8 mouse cellular contexts compared by ENCODE assay signal in the genomic region with DNA sequence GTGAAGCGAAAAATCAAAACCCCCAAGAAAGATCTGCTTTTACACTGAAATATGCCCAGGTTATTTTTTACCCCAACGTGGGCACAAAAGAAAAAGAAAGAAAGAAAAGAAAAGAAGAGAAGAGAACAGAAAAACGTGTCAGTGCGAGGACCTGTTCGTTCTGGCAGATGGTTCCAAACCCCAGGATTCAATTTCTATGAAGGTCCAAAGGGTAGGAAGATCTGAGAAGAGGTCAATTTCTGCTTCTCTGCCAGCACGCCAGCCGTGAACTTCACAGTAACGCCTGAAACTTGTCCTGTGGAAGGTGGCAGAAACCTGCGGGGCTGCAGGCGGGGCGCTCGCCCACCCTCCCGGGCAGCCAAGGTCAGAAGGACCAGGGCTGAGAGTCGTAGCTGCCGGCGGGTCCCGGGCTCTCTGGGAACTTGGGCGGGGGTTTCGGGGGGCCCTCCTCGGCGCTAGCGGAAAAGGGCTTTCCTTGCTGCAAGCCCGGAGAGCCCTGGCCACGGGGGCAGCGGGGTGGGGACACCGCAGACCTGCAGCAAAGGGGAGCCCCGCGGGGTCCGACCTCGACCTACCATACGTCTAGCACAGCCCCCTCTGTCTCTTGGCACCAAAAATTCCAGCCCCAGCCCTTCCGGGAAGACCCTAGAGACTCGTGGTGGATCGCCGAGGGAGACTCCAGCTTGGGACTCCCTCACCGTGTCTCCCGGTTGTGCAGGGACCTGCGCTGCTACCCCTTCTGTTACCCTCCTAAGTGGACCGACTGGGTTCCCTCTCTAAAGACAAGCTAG. TPM values are rescaled to one million over a fixed set of nuclear protein-coding genes. Genes with fewer than 3 reads are reported as not detected.
DNase-seq lines count a peak whose midpoint lies in the region; ATAC-seq and TF ChIP-seq lines count a peak whose summit lies in the region.

No protein-coding gene starts in this region.

- ATAC-seq in CD4-positive, CD25-positive, alpha-beta regulatory T cell, adult 4 months = peak; percentile 27
- ATAC-seq in limb, embryonic 12.5 days (ENCODE audit: insufficient number of reproducible peaks, insufficient read depth, low FRiP score, low TSS enrichment, low read depth) = peak; percentile 7; the same call in 1 of the 2 replicates
- ATAC-seq in midbrain, postnatal 0 days (ENCODE audit: low FRiP score) = no peak
- no peak; the same call in 1 of the 2 replicates for ATAC-seq in frontal cortex, adult (ENCODE audit: low TSS enrichment)

- WGBS in heart, embryonic 10.5 days = 16% methylated on average over 39 of the region's 39 CpGs
- WGBS in hindbrain, embryonic 10.5 days = 24% methylated on average over 38 of the region's 39 CpGs
- WGBS in limb, embryonic 12.5 days = 21% methylated on average over 39 of the region's 39 CpGs
- 19% methylated on average over 34 of the region's 39 CpGs for WGBS in midbrain, postnatal 0 days

- peak; percentile 79 for DNase-seq in heart, embryonic 10.5 days (ENCODE audit: low spot score)
- DNase-seq in heart, adult 18-20 months = no peak
- DNase-seq in hindbrain, embryonic 10.5 days (ENCODE audit: low spot score) = peak; percentile 36
- DNase-seq in midbrain, postnatal 0 days (ENCODE audit: low spot score) = peak; percentile 5

- peak overlapping the region; percentile 67 for H3K4me3 ChIP-seq in heart, embryonic 10.5 days
- H3K4me3 ChIP-seq in brown adipose tissue, adult 24 weeks (ENCODE audit: insufficient read depth, low read depth, low read length) = peak overlapping the region; percentile 96
- H3K4me3 ChIP-seq in hindbrain, embryonic 10.5 days = peak overlapping the region; percentile 65
- H3K4me3 ChIP-seq in limb, embryonic 12.5 days (replicated peaks) = peak overlapping the region; percentile 55
- H3K4me3 ChIP-seq in midbrain, postnatal 0 days (ENCODE audit: low read depth, low read length) = peak overlapping the region; percentile 60

- H3K27ac ChIP-seq in heart, embryonic 10.5 days = peak overlapping the region; percentile 84
- H3K27ac ChIP-seq in brown adipose tissue, adult 24 weeks (replicated peaks; ENCODE audit: low read depth, low read length) = peak overlapping the region; percentile 42; the same call in 1 of the 2 replicates
- H3K27ac ChIP-seq in hindbrain, embryonic 10.5 days = peak overlapping the region; percentile 87
- peak overlapping the region; percentile 67 for H3K27ac ChIP-seq in limb, embryonic 12.5 days
- H3K27ac ChIP-seq in midbrain, postnatal 0 days (ENCODE audit: low read depth, low read length) = peak overlapping the region; percentile 78

- H3K4me2 ChIP-seq in limb, embryonic 12.5 days = peak overlapping the region; percentile 56
- H3K4me2 ChIP-seq in midbrain, postnatal 0 days (ENCODE audit: low read depth, low read length, poor library complexity, severe bottlenecking) = peak overlapping the region; percentile 40

- H3K27me3 ChIP-seq in heart, embryonic 10.5 days (ENCODE audit: insufficient read depth, poor library complexity, severe bottlenecking) = peaks cover 8% of the 10 kb centered on the region; the same call in 1 of the 2 replicates
- H3K27me3 ChIP-seq in hindbrain, embryonic 10.5 days (ENCODE audit: insufficient read depth, poor library complexity, severe bottlenecking) = peaks cover 37% of the 10 kb centered on the region
- H3K27me3 ChIP-seq in limb, embryonic 12.5 days = peaks cover 29% of the 10 kb centered on the region
- H3K27me3 ChIP-seq in midbrain, postnatal 0 days (ENCODE audit: insufficient read depth, low read length) = peaks cover 3% of the 10 kb centered on the region; the same call in 1 of the 2 replicates

- H3K9me3 ChIP-seq in heart, embryonic 10.5 days = no peaks in the 10 kb centered on the region
- no peaks in the 10 kb centered on the region for H3K9me3 ChIP-seq in hindbrain, embryonic 10.5 days
- no peaks in the 10 kb centered on the region for H3K9me3 ChIP-seq in limb, embryonic 12.5 days
- no peaks in the 10 kb centered on the region for H3K9me3 ChIP-seq in midbrain, postnatal 0 days (ENCODE audit: low read length)

- no peaks in the 10 kb centered on the region for H3K4me1 ChIP-seq in heart, embryonic 10.5 days
- H3K4me1 ChIP-seq in brown adipose tissue, adult 24 weeks (ENCODE audit: control insufficient read depth, insufficient read depth, insufficient read length, low read length) = no peaks in the 10 kb centered on the region
- peaks cover 12% of the 10 kb centered on the region; the same call in 1 of the 2 replicates for H3K4me1 ChIP-seq in hindbrain, embryonic 10.5 days (replicated peaks)
- H3K4me1 ChIP-seq in limb, embryonic 12.5 days (replicated peaks) = no peaks in the 10 kb centered on the region
- H3K4me1 ChIP-seq in midbrain, postnatal 0 days (ENCODE audit: insufficient read depth, low read length) = no peaks in the 10 kb centered on the region

- TF ChIP-seq CTCF in midbrain, postnatal 0 days (IDR thresholded peaks at IDR 0.05) = no peak

- H3K36me3 ChIP-seq in heart, embryonic 10.5 days = no peaks in the 10 kb centered on the region
- no peaks in the 10 kb centered on the region for H3K36me3 ChIP-seq in hindbrain, embryonic 10.5 days
- no peaks in the 10 kb centered on the region for H3K36me3 ChIP-seq in limb, embryonic 12.5 days
- no peaks in the 10 kb centered on the region for H3K36me3 ChIP-seq in midbrain, postnatal 0 days (ENCODE audit: insufficient read depth, low read length)

- H3K9ac ChIP-seq in limb, embryonic 12.5 days (replicated peaks) = peak overlapping the region; percentile 62
- H3K9ac ChIP-seq in midbrain, postnatal 0 days (replicated peaks; ENCODE audit: low read length, poor library complexity, severe bottlenecking) = peak overlapping the region; percentile 68

RNA-seq across cellular contexts. Expression of a gene that starts 0.6 kb away (rescaled TPM):
- 1.5 and 1.6 TPM in 2 replicates for polyA plus RNA-seq in heart, embryonic 10.5 days (2016; fragmentation: Nextera tagmentation; extraction: Ambion mirVana)
- 1 to 10 TPM; 5.1 TPM for total RNA-seq in heart, adult 18-20 months (2021)
- under 1 TPM; 0.46 to 0.55 TPM for polyA plus RNA-seq in CD4-positive, CD25-positive, alpha-beta regulatory T cell, adult 4 months (2017; shearing (Covaris generic))
- polyA plus RNA-seq in brown adipose tissue, adult 24 weeks (2012; ENCODE audit: insufficient read depth, insufficient read length, missing spikeins) = 1.3 and 2.0 TPM in 2 replicates
- 2.2 and 2.3 TPM in 2 replicates for polyA plus RNA-seq in hindbrain, embryonic 10.5 days (2016; fragmentation: Nextera tagmentation; extraction: Ambion mirVana)
- polyA plus RNA-seq in limb, embryonic 12.5 days (2016; fragmentation: Nextera tagmentation; extraction: Ambion mirVana) = 1.4 and 1.7 TPM in 2 replicates
- 15.4 and 18.3 TPM in 2 replicates for total RNA-seq in midbrain, postnatal 0 days (2014; rRNA removed)
- 3.4 and 3.7 TPM in 2 replicates for polyA plus RNA-seq in midbrain, postnatal 0 days (2015; fragmentation: Nextera tagmentation; extraction: Ambion mirVana)

Comparison
In these comparisons a context has a peak if more than half of its experiments do, and no peak if none do; other contexts are left out.
1. DNase-seq: peak in heart, embryonic 10.5 days (single experiment), hindbrain, embryonic 10.5 days (single experiment) and midbrain, postnatal 0 days (single experiment); none in heart, adult 18-20 months (0 of 2).
2. ATAC-seq: peak in CD4-positive, CD25-positive, alpha-beta regulatory T cell, adult 4 months (single experiment) and limb, embryonic 12.5 days (single experiment); none in midbrain, postnatal 0 days (single experiment) and frontal cortex, adult (single experiment).
3. Peak in every context shown above with its lines, with median percentiles within 50 percentile points of each other: H3K27ac ChIP-seq and H3K4me3 ChIP-seq.